Mouse (Mus musculus) heart, embryonic 15.5 days (tissue): ENCODE results near the gene Ccn1. TPM values are rescaled to one million over a fixed set of nuclear protein-coding genes. Genes with fewer than 3 reads are reported as not detected.

Experiments
- ATAC-seq: fragments of 200-750 bp; cut with Nextera tagmentation; replicated peaks from 2 replicates; pipeline ENCODE4 v1.8.0; 2017; ENCODE audit warnings: low read depth, moderate TSS enrichment; ENCODE audit not compliant: insufficient number of reproducible peaks, insufficient read depth, low FRiP score
- H3K27ac ChIP-seq: fragments of 300-500 bp; sonication (generic); 2 replicates; pipeline ENCODE4 v1.5.1; 2015; ENCODE audit warnings: mild to moderate bottlenecking, inconsistent platforms
- H3K27me3 ChIP-seq: fragments of 300-500 bp; sonication (generic); 2 replicates; pipeline ENCODE4 v1.6.1; 2015; ENCODE audit warnings: inconsistent platforms
- H3K36me3 ChIP-seq: fragments of 300-500 bp; sonication (generic); 2 replicates; pipeline ENCODE4 v1.6.1; 2015; ENCODE audit warnings: mild to moderate bottlenecking, inconsistent platforms
- H3K4me1 ChIP-seq: fragments of 300-500 bp; sonication (generic); replicated peaks from 2 replicates; pipeline ENCODE4 v1.6.1; 2015; ENCODE audit warnings: inconsistent platforms
- H3K4me2 ChIP-seq: fragments of 300-500 bp; sonication (generic); 2 replicates; pipeline ENCODE4 v1.6.1; 2015; ENCODE audit warnings: inconsistent platforms, mild to moderate bottlenecking, moderate library complexity
- H3K4me3 ChIP-seq: fragments of 300-500 bp; sonication (generic); 2 replicates; pipeline ENCODE4 v1.5.1; 2015; ENCODE audit warnings: mild to moderate bottlenecking, inconsistent platforms
- H3K9ac ChIP-seq: fragments of 300-500 bp; sonication (generic); 2 replicates; pipeline ENCODE4 v1.6.1; 2015; ENCODE audit warnings: mild to moderate bottlenecking, inconsistent platforms
- H3K9me3 ChIP-seq: fragments of 300-500 bp; sonication (generic); replicated peaks from 2 replicates; pipeline ENCODE4 v1.6.1; 2016; ENCODE audit warnings: inconsistent platforms
- WGBS: fragments of 180-500 bp; shearing (Covaris S2); methylation state at CpG from one replicate; pipeline ENCODE4 v1.1.7; 2015; ENCODE audit warnings: mixed read lengths; 5-methylcytosine and 5-hydroxymethylcytosine counted together
- polyA plus RNA-seq: library from polyadenylated mRNA; unstranded; fragments of >200 nt; fragmentation: Nextera tagmentation; extraction: Ambion mirVana; gene quantifications from 2 replicates; pipeline ENCODE4 v1.2.1, GENCODE M21; 2015

The Ccn1 gene
- polyA plus RNA-seq, 1 experiment from 2014 or later = 60.4 TPM

- peaks cover 9% of the 10 kb centered on the region; the same call in 1 of the 2 replicates for H3K4me1 ChIP-seq
- ATAC-seq = no peak
- no peak overlapping the region for H3K9ac ChIP-seq
- H3K27ac ChIP-seq = peak overlapping the region; percentile 73
- H3K4me2 ChIP-seq = 0 out of 2 replicates have a peak overlapping the region, but pooled peaks have one; percentile 15
- H3K27me3 ChIP-seq = no peaks in the 10 kb centered on the region
- H3K4me3 ChIP-seq = no peak overlapping the region
- H3K9me3 ChIP-seq = no peaks in the 10 kb centered on the region
- 25% methylated on average over 2 of the region's 2 CpGs for WGBS
- no peaks in the 10 kb centered on the region for H3K36me3 ChIP-seq
Measured at GRCm38 (mm10) chr3:145674815-145675214, 25.0 kb upstream of the Ccn1 start.

DNA sequence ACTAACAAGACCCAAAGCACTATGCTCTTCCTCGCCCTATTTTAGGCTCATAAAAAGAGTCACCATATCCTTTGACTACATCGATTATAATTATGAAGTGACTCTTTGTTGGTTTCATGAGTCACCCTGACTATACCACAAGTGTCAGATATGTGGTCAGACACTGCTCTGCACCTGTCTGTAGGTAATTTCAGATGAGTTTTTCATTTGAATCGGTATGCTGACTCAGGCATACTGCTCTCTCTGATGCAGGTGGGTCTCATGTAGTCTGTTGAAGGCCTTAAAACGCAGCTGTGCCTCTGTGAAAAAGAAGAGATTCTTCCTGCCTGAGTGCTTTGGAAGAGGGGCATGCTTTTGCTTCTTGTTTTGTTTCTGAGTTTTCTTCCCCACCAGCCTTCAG lies 16.6 kb upstream of the Ccn1 start:
- 88% methylated on average over 4 of the region's 4 CpGs for WGBS
- no peaks in the 10 kb centered on the region for H3K9me3 ChIP-seq

GRCm38 (mm10) chr3:145656993-145657713 lies 7.4 kb upstream of the Ccn1 start:
- Histone ChIP-seq H3K9me3 (no peaks in the 10 kb centered on the region), H3K4me2 (0 out of 2 replicates have a peak overlapping the region, but pooled peaks have one; percentile 21), H3K36me3 (no peaks in the 10 kb centered on the region), H3K4me3 (no peak overlapping the region), H3K27me3 (no peaks in the 10 kb centered on the region), H3K9ac (no peak overlapping the region), H3K27ac (0 out of 2 replicates have a peak overlapping the region, but pooled peaks have one; percentile 0), H3K4me1 (peaks cover 21% of the 10 kb centered on the region)
- 53% methylated on average over 14 of the region's 14 CpGs for WGBS
- no peak for ATAC-seq

More for the DNA sequence above, 16.6 kb upstream of the Ccn1 start:
- no peaks in the 10 kb centered on the region for H3K36me3 ChIP-seq
- no peak overlapping the region for H3K4me2 ChIP-seq
- no peak overlapping the region for H3K9ac ChIP-seq
- no peak overlapping the region for H3K4me3 ChIP-seq
- H3K27me3 ChIP-seq = no peaks in the 10 kb centered on the region
- H3K27ac ChIP-seq = no peak overlapping the region
- H3K4me1 ChIP-seq = no peaks in the 10 kb centered on the region
- ATAC-seq = no peak

GRCm38 (mm10) chr3:145654944-145655343 lies 5.2 kb upstream of the Ccn1 start:
- H3K4me2 ChIP-seq = no peak overlapping the region
- no peak overlapping the region for H3K9ac ChIP-seq
- ATAC-seq = no peak
- 0 out of 2 replicates have a peak overlapping the region, but pooled peaks have one; percentile 13 for H3K27ac ChIP-seq
- H3K27me3 ChIP-seq = no peaks in the 10 kb centered on the region
- no peaks in the 10 kb centered on the region for H3K9me3 ChIP-seq
- H3K4me3 ChIP-seq = no peak overlapping the region
- 64% methylated on average over 6 of the region's 6 CpGs for WGBS
- H3K4me1 ChIP-seq = peaks cover 39% of the 10 kb centered on the region
- no peaks in the 10 kb centered on the region for H3K36me3 ChIP-seq

DNA sequence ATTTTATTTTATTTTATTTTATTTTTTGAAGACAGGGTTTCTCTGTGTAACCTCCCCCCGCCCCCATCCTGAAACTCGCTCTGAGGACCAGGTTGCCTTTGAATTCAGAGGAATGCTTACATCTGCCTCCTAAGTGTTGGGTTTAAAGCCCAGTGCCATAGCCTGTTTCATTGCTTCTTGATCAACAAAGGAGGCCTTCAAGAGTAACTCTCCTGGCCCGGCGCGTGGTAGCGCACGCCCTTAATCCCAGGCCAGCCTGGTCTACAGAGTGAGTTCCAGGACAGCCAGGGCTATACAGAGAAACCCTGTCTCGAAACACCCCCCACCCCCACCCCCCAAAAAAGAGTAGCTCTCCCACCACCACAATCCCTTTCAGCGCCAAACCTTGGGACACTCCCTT lies 4.2 kb upstream of the Ccn1 start:
- peak overlapping the region; percentile 96 for H3K27ac ChIP-seq
- H3K9ac ChIP-seq = no peak overlapping the region
- peaks cover 39% of the 10 kb centered on the region for H3K4me1 ChIP-seq
- no peak for ATAC-seq
- H3K4me2 ChIP-seq = peak overlapping the region; percentile 86
- H3K9me3 ChIP-seq = no peaks in the 10 kb centered on the region
- H3K27me3 ChIP-seq = no peaks in the 10 kb centered on the region
- WGBS = 76% methylated on average over 9 of the region's 9 CpGs
- no peaks in the 10 kb centered on the region for H3K36me3 ChIP-seq
- H3K4me3 ChIP-seq = peak overlapping the region; percentile 78

- Histone ChIP-seq H3K27me3 (no peaks in the 10 kb centered on the region), H3K36me3 (no peaks in the 10 kb centered on the region), H3K4me1 (peaks cover 41% of the 10 kb centered on the region), H3K9ac (peak overlapping the region; percentile 80), H3K27ac (peak overlapping the region; percentile 96), H3K4me3 (peak overlapping the region; percentile 78), H3K9me3 (no peaks in the 10 kb centered on the region), H3K4me2 (peak overlapping the region; percentile 86)
- 1% methylated on average over 53 of the region's 53 CpGs for WGBS
- ATAC-seq = peak; percentile 55
Measured at GRCm38 (mm10) chr3:145653191-145653940, 3.6 kb upstream of the Ccn1 start.

DNA sequence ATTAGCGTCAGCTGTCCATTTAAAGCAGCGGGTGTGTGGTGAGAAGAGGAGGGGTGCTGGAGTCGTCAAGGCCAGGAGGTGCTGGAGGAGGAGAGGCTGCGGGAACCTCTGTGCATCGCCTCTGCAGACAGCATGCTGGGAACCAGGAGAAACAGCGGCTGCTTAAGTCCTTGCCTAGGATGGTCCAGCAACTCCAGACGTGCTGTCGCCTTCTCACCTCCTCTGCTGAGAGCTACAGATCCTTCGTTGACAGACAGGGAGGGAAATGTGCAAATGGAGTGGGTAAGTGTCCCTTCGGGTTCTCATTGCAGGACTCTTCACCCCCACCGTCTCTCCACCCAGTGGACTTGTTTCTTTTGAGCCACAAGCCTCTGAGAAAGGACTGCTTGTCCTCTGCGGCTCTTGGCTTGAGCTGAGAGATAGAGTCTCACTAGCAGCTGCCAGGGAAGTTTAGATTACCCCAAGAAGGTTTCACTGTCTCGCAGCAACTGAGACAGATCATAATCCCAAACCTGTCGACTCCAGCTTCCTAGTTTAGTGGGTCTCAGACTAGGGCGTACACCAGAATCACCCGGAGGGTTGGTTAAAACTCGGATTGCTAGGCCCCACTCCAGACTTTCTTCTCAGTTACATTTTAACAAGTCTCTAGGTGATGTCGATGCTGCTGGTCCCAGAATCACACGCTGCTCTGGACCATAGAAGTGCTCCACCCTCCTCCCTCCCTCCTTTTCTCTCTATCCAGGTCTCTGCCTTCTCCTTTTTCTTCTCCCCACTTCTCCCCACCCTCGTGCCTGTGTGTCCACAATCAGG lies 2.7 kb upstream of the Ccn1 start:
- H3K4me2 ChIP-seq = peak overlapping the region; percentile 86
- peak overlapping the region; percentile 80 for H3K9ac ChIP-seq
- peaks cover 50% of the 10 kb centered on the region for H3K4me1 ChIP-seq
- H3K36me3 ChIP-seq = peaks cover 3% of the 10 kb centered on the region; the same call in 1 of the 2 replicates
- no peaks in the 10 kb centered on the region for H3K27me3 ChIP-seq
- peak overlapping the region; percentile 78 for H3K4me3 ChIP-seq
- no peaks in the 10 kb centered on the region for H3K9me3 ChIP-seq
- ATAC-seq = no peak
- peak overlapping the region; percentile 96 for H3K27ac ChIP-seq
- WGBS = 8% methylated on average over 20 of the region's 20 CpGs

DNA sequence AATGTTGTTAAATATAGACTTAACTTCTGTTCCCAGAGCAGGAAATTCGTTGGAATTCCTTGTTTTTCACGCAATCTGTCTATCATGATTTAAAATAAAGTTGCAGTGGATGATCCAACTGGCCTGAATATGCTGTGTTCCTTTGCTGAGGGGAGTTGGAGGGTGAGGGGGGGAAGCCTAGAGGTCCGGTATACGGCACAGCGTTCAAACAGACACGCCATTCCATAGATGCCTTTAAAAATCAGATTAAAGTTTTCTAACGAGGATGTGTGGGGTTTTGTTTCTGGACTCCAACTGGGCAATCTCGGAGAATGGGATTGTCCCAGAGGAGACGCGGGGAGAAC lies 2.2 kb upstream of the Ccn1 start:
- Histone ChIP-seq H3K9me3 (no peaks in the 10 kb centered on the region), H3K9ac (peak overlapping the region; percentile 80), H3K4me3 (peak overlapping the region; percentile 78), H3K4me2 (peak overlapping the region; percentile 86), H3K36me3 (peaks cover 5% of the 10 kb centered on the region; the same call in 1 of the 2 replicates), H3K4me1 (peaks cover 53% of the 10 kb centered on the region), H3K27ac (peak overlapping the region; percentile 96), H3K27me3 (no peaks in the 10 kb centered on the region)
- WGBS = 7% methylated on average over 10 of the region's 10 CpGs
- no peak for ATAC-seq

DNA sequence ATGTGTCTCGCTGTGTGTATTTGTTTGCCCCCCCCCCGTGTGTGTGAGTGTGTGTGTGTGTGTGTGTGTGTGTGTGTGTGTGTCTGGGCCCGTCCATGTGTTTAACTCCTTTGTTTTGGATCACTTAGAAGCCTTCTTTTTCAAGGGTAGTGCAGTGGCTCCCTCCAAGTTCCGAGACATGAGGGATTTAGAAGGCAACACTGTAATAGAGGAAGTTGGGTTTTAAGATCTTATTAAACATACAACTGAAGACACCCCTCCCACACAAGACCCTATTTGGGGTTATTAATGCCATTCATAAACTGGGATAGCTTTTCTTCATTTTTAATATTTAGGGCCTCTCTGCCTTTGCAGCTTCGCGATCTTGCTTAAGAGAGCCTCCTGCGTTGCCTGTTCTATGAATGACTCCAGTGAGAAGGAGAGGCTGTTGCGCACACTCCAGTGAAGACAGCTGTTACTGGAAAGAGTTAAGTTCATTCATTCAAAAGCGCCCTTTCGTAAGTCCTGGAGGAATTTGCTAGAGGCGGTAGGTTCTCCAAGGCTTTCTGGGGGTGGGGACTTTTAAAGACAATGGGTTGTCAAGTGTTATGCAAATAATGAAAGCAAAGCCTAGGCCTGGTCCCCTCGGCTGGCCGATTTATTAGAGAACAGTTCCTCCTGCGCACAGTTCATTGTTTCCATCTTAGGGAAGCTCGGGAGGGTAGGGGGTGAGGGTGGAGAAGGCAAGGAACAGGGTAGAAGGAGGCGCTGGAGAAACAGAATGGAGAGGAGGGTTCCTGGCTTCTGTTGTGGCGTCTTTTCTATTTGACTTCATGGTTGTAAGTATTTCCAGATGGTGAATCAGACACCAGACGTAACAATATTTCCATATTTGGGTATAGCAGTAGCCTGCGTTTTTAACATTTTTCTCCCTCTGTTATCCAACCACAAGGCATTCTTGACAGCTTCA lies 1.5 kb upstream of the Ccn1 start:
- peaks cover 5% of the 10 kb centered on the region; the same call in 1 of the 2 replicates for H3K36me3 ChIP-seq
- no peaks in the 10 kb centered on the region for H3K27me3 ChIP-seq
- peak overlapping the region; percentile 78 for H3K4me3 ChIP-seq
- H3K9ac ChIP-seq = peak overlapping the region; percentile 92
- H3K4me1 ChIP-seq = peaks cover 54% of the 10 kb centered on the region
- 9% methylated on average over 19 of the region's 19 CpGs for whole genome bisulfite sequencing
- peak overlapping the region; percentile 86 for H3K4me2 ChIP-seq
- H3K27ac ChIP-seq = peak overlapping the region; percentile 96
- no peak for ATAC-seq
- H3K9me3 ChIP-seq = no peaks in the 10 kb centered on the region

- Histone ChIP-seq H3K4me1 (peaks cover 59% of the 10 kb centered on the region), H3K9me3 (no peaks in the 10 kb centered on the region), H3K9ac (peak overlapping the region; percentile 92), H3K4me3 (peak overlapping the region; percentile 78), H3K4me2 (peak overlapping the region; percentile 86), H3K27ac (peak overlapping the region; percentile 96), H3K27me3 (no peaks in the 10 kb centered on the region), H3K36me3 (peaks cover 5% of the 10 kb centered on the region; the same call in 1 of the 2 replicates)
- no peak for ATAC-seq
- WGBS = under 1% methylated on average over 18 of the region's 18 CpGs
Measured at GRCm38 (mm10) chr3:145650298-145651011, 674 bp upstream of the Ccn1 start.
